Comparison of ENCODE assay signal across 8 mouse cellular contexts in genomic region chr13:21160657-21161590, GRCm38 (mm10). TPM values are rescaled to one million over a fixed set of nuclear protein-coding genes. Genes with fewer than 3 reads are reported as not detected.
A peak's percentile ranks its signal among the peaks of the same experiment; 100 is the strongest.
DNase-seq lines count a peak whose midpoint lies in the region; ATAC-seq and TF ChIP-seq lines count a peak whose summit lies in the region.

No protein-coding gene starts in this region.

- TF ChIP-seq POLR2A in bone marrow macrophage, adult 2 months (IDR thresholded peaks at IDR 0.05; ENCODE audit: borderline replicate concordance, low read depth, low read length), result no peak

- H3K27ac ChIP-seq in bone marrow macrophage, adult 2 months (ENCODE audit: insufficient read depth, low read depth, low read length), result no peak overlapping the region
- peak overlapping the region; percentile 63; the same call in 1 of the 2 replicates for H3K27ac ChIP-seq in embryonic facial prominence, embryonic 15.5 days (replicated peaks)
- H3K27ac ChIP-seq in heart, embryonic 10.5 days, result 0 out of 2 replicates have a peak overlapping the region, but pooled peaks have one; percentile 75
- no peak overlapping the region for H3K27ac ChIP-seq in kidney, embryonic 15.5 days

- H3K27me3 ChIP-seq in embryonic facial prominence, embryonic 15.5 days, result 0 out of 2 replicates have a peak, but pooled peaks cover 4% of the 10 kb centered on the region
- H3K27me3 ChIP-seq in heart, embryonic 10.5 days (ENCODE audit: insufficient read depth, poor library complexity, severe bottlenecking), result no peaks in the 10 kb centered on the region
- 0 out of 2 replicates have a peak, but pooled peaks cover 2% of the 10 kb centered on the region for H3K27me3 ChIP-seq in kidney, embryonic 15.5 days

- WGBS in embryonic facial prominence, embryonic 15.5 days, result under 1% methylated on average over 32 of the region's 32 CpGs
- WGBS in heart, embryonic 10.5 days, result under 1% methylated on average over 32 of the region's 32 CpGs
- under 1% methylated on average over 32 of the region's 32 CpGs for WGBS in kidney, embryonic 15.5 days

- peak; percentile 87 for ATAC-seq in embryonic facial prominence, embryonic 15.5 days (ENCODE audit: insufficient number of reproducible peaks, low FRiP score, low TSS enrichment, low read depth)
- peak; percentile 83 for ATAC-seq in kidney, embryonic 15.5 days (replicated peaks; ENCODE audit: low FRiP score)

- no peaks in the 10 kb centered on the region for H3K9me3 ChIP-seq in embryonic facial prominence, embryonic 15.5 days (replicated peaks)
- no peaks in the 10 kb centered on the region for H3K9me3 ChIP-seq in heart, embryonic 10.5 days
- no peaks in the 10 kb centered on the region for H3K9me3 ChIP-seq in kidney, embryonic 15.5 days (replicated peaks)

- no peak for TF ChIP-seq CTCF in bone marrow macrophage, adult 2 months (IDR thresholded peaks at IDR 0.05; ENCODE audit: low read depth, low read length)

- no peaks in the 10 kb centered on the region for H3K36me3 ChIP-seq in embryonic facial prominence, embryonic 15.5 days
- H3K36me3 ChIP-seq in heart, embryonic 10.5 days, result no peaks in the 10 kb centered on the region
- no peaks in the 10 kb centered on the region for H3K36me3 ChIP-seq in kidney, embryonic 15.5 days

- peak overlapping the region; percentile 37; the same call in 1 of the 2 replicates for H3K9ac ChIP-seq in embryonic facial prominence, embryonic 15.5 days
- peak overlapping the region; percentile 45 for H3K9ac ChIP-seq in kidney, embryonic 15.5 days

- H3K4me2 ChIP-seq in embryonic facial prominence, embryonic 15.5 days (replicated peaks), result peak overlapping the region; percentile 94
- H3K4me2 ChIP-seq in kidney, embryonic 15.5 days, result peak overlapping the region; percentile 82

- H3K4me3 ChIP-seq in bone marrow macrophage, adult 2 months (ENCODE audit: insufficient read depth, low read length), result peak overlapping the region; percentile 84
- H3K4me3 ChIP-seq in embryonic facial prominence, embryonic 15.5 days (replicated peaks), result peak overlapping the region; percentile 74
- H3K4me3 ChIP-seq in heart, embryonic 10.5 days, result peak overlapping the region; percentile 72
- peak overlapping the region; percentile 79 for H3K4me3 ChIP-seq in kidney, embryonic 15.5 days (replicated peaks)

- peaks cover 4% of the 10 kb centered on the region; the same call in 1 of the 2 replicates for H3K4me1 ChIP-seq in bone marrow macrophage, adult 2 months (ENCODE audit: control insufficient read depth, insufficient read depth, low read length)
- H3K4me1 ChIP-seq in embryonic facial prominence, embryonic 15.5 days, result peaks cover 6% of the 10 kb centered on the region; the same call in 1 of the 2 replicates
- no peaks in the 10 kb centered on the region for H3K4me1 ChIP-seq in heart, embryonic 10.5 days
- peaks cover 10% of the 10 kb centered on the region; the same call in 1 of the 2 replicates for H3K4me1 ChIP-seq in kidney, embryonic 15.5 days

- DNase-seq in 416B (ENCODE audit: low read depth) (peak; percentile 93), liver (peak; percentile 90)
- DNase-seq in heart, embryonic 10.5 days (ENCODE audit: low spot score), result peak; percentile 92
- DNase-seq in monocyte, adult 2 months (ENCODE audit: low read depth in 1 of 2, low spot score in 2 of 2), result peak; percentile 83 to 90
- DNase-seq in spleen, postnatal 14 days (ENCODE audit: low spot score in 2 of 2), result peak; percentile 83 to 89

RNA-seq across cellular contexts. Expression of gene Olfr1368, which starts 15.3 kb away (rescaled TPM):
- polyA plus RNA-seq in bone marrow macrophage, adult 2 months (2012; ENCODE audit: insufficient read depth, insufficient read length, missing spikeins), result not detected in 2 replicates
- polyA plus RNA-seq in embryonic facial prominence, embryonic 15.5 days (2015; fragmentation: Nextera tagmentation; extraction: Ambion mirVana), result not detected in 2 replicates
- polyA plus RNA-seq in heart, embryonic 10.5 days (2016; fragmentation: Nextera tagmentation; extraction: Ambion mirVana), result not detected in 2 replicates
- not detected in 2 replicates for polyA plus RNA-seq in kidney, embryonic 15.5 days (2015; fragmentation: Nextera tagmentation; extraction: Ambion mirVana)

RNA-seq across cellular contexts. Expression of gene Trim27, which starts 18.3 kb away (rescaled TPM):
- polyA plus RNA-seq in bone marrow macrophage, adult 2 months (2012; ENCODE audit: insufficient read depth, insufficient read length, missing spikeins), result 44.6 and 46.6 TPM in 2 replicates
- polyA plus RNA-seq in embryonic facial prominence, embryonic 15.5 days (2015; fragmentation: Nextera tagmentation; extraction: Ambion mirVana), result 122 and 125 TPM in 2 replicates
- 108 and 152 TPM in 2 replicates for polyA plus RNA-seq in heart, embryonic 10.5 days (2016; fragmentation: Nextera tagmentation; extraction: Ambion mirVana)
- 136 and 139 TPM in 2 replicates for polyA plus RNA-seq in kidney, embryonic 15.5 days (2015; fragmentation: Nextera tagmentation; extraction: Ambion mirVana)

RNA-seq across cellular contexts. Expression of gene Olfr263, which starts 31.5 kb away (rescaled TPM):
- polyA plus RNA-seq in bone marrow macrophage, adult 2 months (2012; ENCODE audit: insufficient read depth, insufficient read length, missing spikeins), result not detected in 2 replicates
- not detected in 2 replicates for polyA plus RNA-seq in embryonic facial prominence, embryonic 15.5 days (2015; fragmentation: Nextera tagmentation; extraction: Ambion mirVana)
- polyA plus RNA-seq in heart, embryonic 10.5 days (2016; fragmentation: Nextera tagmentation; extraction: Ambion mirVana), result not detected in 2 replicates
- polyA plus RNA-seq in kidney, embryonic 15.5 days (2015; fragmentation: Nextera tagmentation; extraction: Ambion mirVana), result not detected in 2 replicates

RNA-seq across cellular contexts. Expression of gene Olfr1369-ps1, which starts 49.6 kb away (rescaled TPM):
- not detected in 2 replicates for polyA plus RNA-seq in bone marrow macrophage, adult 2 months (2012; ENCODE audit: insufficient read depth, insufficient read length, missing spikeins)
- 0.04 TPM in 1 of 2 replicates, not detected in the other for polyA plus RNA-seq in embryonic facial prominence, embryonic 15.5 days (2015; fragmentation: Nextera tagmentation; extraction: Ambion mirVana)
- 0.07 and 0.10 TPM in 2 replicates for polyA plus RNA-seq in heart, embryonic 10.5 days (2016; fragmentation: Nextera tagmentation; extraction: Ambion mirVana)
- 0.05 TPM in 1 of 2 replicates, not detected in the other for polyA plus RNA-seq in kidney, embryonic 15.5 days (2015; fragmentation: Nextera tagmentation; extraction: Ambion mirVana)

Comparison
In these comparisons a context has a peak if more than half of its experiments do, and no peak if none do; other contexts are left out.
1. H3K27ac ChIP-seq: peak in embryonic facial prominence, embryonic 15.5 days (single experiment) and heart, embryonic 10.5 days (single experiment); none in bone marrow macrophage, adult 2 months (single experiment) and kidney, embryonic 15.5 days (single experiment).
2. Peak in every context shown above with its lines, with median percentiles within 50 percentile points of each other: DNase-seq and H3K4me3 ChIP-seq.